Mouse (Mus musculus) limb, embryonic 15.5 days (tissue): ENCODE results near the gene Gm21173. TPM values are rescaled to one million over a fixed set of nuclear protein-coding genes. Genes with fewer than 3 reads are reported as not detected.
"Not testable (repeated sequence)": the region's sequence is repeated elsewhere in the genome, so short reads cannot be mapped to it uniquely, and the experiment has no call there.

Experiments
- ATAC-seq: fragments of 200-750 bp; cut with Nextera tagmentation; 2 replicates; pipeline ENCODE4 v1.8.0; 2017; ENCODE audit warnings: low read depth, moderate TSS enrichment; ENCODE audit not compliant: insufficient number of reproducible peaks, low FRiP score, low TSS enrichment
- H3K27ac ChIP-seq: fragments of 300-500 bp; sonication (generic); 2 replicates; pipeline ENCODE4 v1.5.1; 2015; ENCODE audit warnings: moderate library complexity, mild to moderate bottlenecking, inconsistent platforms
- H3K27me3 ChIP-seq: fragments of 300-500 bp; sonication (generic); 2 replicates; pipeline ENCODE4 v1.6.1; 2015; ENCODE audit warnings: inconsistent platforms
- H3K36me3 ChIP-seq: fragments of 300-500 bp; sonication (generic); 2 replicates; pipeline ENCODE4 v1.6.1; 2015; ENCODE audit warnings: inconsistent platforms
- H3K4me1 ChIP-seq: fragments of 300-500 bp; sonication (generic); 2 replicates; pipeline ENCODE4 v1.6.1; 2015; ENCODE audit warnings: inconsistent platforms
- H3K4me2 ChIP-seq: fragments of 300-500 bp; sonication (generic); 2 replicates; pipeline ENCODE4 v1.6.1; 2015; ENCODE audit warnings: mild to moderate bottlenecking, inconsistent platforms
- H3K4me3 ChIP-seq: fragments of 300-500 bp; sonication (generic); 2 replicates; pipeline ENCODE4 v1.5.1; 2015; ENCODE audit warnings: mild to moderate bottlenecking, inconsistent platforms
- H3K9ac ChIP-seq: fragments of 300-500 bp; sonication (generic); 2 replicates; pipeline ENCODE4 v1.6.1; 2015; ENCODE audit warnings: inconsistent platforms
- H3K9me3 ChIP-seq: fragments of 300-500 bp; sonication (generic); 2 replicates; pipeline ENCODE4 v1.6.1; 2016; ENCODE audit warnings: inconsistent platforms
- WGBS: fragments of 180-500 bp; shearing (Covaris S2); methylation state at CpG from one replicate; pipeline ENCODE4 v1.1.7; 2015; 5-methylcytosine and 5-hydroxymethylcytosine counted together
- polyA plus RNA-seq: library from polyadenylated mRNA; unstranded; fragments of >200 nt; fragmentation: Nextera tagmentation; extraction: Ambion mirVana; gene quantifications from 2 replicates; pipeline ENCODE4 v1.2.1, GENCODE M21; 2015

The Gm21173 gene
- polyA plus RNA-seq = not detected in 2 replicates

- not testable (repeated sequence) for H3K27ac ChIP-seq, H3K4me1 ChIP-seq, H3K36me3 ChIP-seq, H3K9ac ChIP-seq, H3K9me3 ChIP-seq, H3K4me3 ChIP-seq, H3K4me2 ChIP-seq, H3K27me3 ChIP-seq, ATAC-seq
- no CpG with 5 or more reads among the region's 5 CpGs for WGBS
Measured at GRCm38 (mm10) chrY:76761300-76761699, at the start of gene Gm21173. Gm21173 (plus strand) TSS chrY:76761600.
